Mouse (Mus musculus): ENCODE results near the gene Tars2. TPM values are rescaled to one million over a fixed set of nuclear protein-coding genes. Genes with fewer than 3 reads are reported as not detected.

The Tars2 gene
- total RNA-seq, 2 experiments from 2014 or later: 38.0 to 38.7 TPM

DNA sequence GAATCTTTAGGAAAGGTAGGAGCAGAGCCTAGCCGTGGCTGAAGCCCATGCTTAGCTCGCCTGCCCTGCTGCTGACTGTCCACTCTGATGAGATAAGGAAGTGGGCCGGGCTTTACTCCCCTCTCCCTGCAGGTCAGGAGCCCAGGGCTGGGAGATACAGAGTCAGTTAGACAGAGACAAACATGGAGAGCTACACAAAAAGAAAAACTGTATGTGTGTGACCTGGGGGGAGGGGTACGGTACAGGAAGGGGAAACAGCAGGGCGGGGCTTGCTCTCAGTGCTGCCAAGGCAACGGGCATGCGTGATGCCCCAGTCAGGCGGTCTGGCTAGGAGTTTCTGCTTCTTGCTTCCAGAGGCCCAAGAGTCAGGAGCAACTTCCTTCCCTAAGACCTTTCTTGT is 19.6 kb downstream of the Tars2 start:
- intact Hi-C loops (cut with DNase I): no loop called here
- peak in 1 of 2 experiments; percentile 85 for DNase-seq (ENCODE audit: extremely low spot score in 1 of 2, low spot score in 2 of 2)

DNA sequence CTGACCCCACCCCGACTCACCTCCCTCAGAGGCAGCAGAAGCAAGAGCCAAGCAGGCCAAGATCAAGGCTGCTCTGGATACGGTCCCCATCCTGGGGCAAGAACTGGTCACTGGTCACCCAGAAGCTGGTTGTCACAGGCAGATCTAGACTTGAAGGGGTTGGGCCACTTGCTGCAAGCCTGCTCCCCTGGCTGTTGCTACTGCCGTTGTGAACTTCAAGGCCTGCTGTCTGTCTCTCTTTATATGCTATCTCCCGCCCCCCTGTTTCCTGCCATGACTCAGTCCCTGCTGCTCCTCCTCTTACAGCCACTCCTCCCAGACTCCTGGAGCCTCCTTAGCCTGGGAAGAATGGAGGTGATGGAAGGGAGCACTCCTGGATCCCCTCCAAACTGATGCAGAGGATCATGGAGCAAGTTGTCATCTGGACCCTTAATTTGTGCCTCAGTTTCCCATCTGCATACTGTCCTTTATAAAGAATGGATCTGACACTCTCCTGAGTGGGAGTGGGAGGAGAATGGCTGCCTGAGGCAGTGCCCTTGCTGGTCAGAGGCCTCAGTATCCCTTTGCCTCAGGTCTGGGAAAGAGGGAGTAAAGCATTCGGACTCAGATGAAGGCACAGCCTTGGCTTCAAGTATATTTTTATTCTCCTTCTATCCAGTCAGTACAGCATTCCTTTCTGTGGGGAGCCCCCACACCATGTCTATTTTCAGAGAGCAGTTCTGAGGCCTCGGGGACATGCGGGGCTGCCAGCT is 20.5 kb downstream of the Tars2 start, which contains the start of gene Ecm1:
Gene Ecm1, minus strand, starts transcription at position 217 of the 752 bp plus-strand sequence.
- intact Hi-C loops (cut with DNase I): no loop called here
- DNase-seq (ENCODE audit: extremely low spot score in 1 of 2, low spot score in 2 of 2): peak in 1 of 2 experiments; percentile 68

DNA sequence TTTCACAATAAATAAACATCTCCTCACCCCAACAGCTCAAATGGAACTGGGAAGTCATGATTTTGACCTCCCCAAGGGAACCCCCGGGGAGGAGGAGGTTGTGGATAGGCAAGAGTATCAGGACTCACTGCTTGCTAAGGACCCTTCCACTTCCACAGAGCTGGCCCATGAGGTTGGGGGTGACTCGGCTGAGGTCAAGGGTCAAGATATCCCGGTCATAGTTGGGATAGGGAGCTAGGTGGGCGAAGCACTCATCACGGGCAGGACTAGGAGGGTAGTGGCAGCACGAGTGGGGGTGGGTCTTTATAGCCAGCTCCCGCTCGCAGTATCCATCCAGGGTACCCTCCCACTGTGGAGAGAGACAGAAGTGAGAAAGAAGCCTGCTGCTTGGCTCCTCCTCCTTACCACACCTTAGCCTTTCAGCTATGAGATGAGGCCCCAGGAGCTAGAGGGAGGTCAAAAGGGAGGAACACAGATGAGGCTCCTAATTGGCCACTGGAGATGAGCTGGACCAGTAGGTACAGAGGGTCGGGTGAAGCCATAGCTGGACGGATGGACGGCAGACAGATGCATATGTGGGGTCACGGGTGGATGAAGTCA is 24.8 kb downstream of the Tars2 start:
- intact Hi-C loops (cut with DNase I): no loop called here
- DNase-seq (ENCODE audit: extremely low spot score in 1 of 2, low spot score in 2 of 2): no peak

DNA sequence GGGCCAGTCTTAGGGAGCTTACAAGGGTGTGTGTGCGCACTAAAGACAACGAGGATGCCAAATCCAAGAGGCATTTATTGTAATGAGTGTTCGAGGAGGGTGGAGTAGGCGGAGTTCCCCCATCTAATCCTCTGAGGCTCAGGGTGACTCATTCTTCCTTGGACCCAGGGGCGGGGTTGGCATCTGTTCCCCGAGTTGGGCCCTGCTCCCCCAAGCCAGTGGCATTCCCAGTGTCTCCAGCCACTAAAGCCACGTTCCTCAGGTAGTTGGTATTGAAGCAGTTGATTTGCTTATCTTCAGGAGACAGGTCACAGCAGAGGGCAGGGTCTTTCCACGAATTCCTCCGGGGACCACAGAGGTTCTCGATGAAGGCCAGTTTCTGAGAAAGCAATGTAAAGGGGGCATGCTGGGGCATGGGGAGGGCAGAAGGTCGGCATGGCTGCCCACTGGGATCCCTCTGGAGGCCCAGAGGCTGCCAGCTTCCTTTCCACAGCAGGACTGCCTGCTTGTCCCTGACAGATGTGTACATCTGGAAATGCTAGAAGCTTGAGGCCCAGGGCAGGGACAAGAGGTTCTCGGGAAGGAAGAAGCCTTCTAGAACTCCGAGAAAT is 25.8 kb downstream of the Tars2 start:
- intact Hi-C loops (cut with DNase I): no loop called here
- DNase-seq (ENCODE audit: extremely low spot score in 1 of 2, low spot score in 2 of 2): no peak

DNA sequence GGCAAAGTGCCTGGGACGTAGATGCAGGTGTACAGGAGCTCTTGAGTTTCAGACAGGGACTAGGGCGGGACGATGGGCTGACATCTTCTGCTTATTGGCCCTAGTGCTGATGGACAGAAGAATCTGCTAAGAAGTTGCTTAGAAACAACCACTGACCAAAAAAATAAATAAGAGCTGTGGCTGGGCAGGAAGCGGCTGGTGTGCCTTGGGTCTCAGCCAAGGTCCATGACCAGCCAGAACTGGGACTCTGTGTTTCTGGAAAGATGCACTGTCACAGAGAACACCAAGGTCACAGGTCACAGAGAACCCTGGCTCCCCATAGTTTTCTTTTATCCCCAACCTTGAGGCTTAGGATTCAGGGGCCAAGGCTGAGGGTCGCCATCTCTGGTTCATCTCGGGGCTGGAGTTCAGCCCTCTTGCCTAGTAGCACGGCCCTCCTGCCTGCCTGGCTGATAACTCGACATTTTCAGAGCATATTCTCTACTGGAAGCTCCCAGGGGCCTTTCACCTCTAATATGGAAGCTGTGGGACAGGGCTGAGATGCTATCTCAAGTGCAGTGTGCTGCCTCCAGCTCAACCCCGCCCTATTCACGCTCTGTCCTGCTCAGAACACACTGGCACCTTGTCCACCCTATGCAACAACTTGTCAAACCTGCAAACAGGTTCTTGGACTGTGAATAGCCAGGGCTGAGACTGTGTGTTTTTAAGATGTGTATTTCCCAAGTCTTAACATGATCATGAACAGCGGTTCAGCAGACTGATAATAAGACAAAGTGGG is 27.1 kb downstream of the Tars2 start:
- peak in 1 of 2 experiments; percentile 71 for DNase-seq (ENCODE audit: extremely low spot score in 1 of 2, low spot score in 2 of 2)
- intact Hi-C loops (cut with DNase I): no loop called here

DNA sequence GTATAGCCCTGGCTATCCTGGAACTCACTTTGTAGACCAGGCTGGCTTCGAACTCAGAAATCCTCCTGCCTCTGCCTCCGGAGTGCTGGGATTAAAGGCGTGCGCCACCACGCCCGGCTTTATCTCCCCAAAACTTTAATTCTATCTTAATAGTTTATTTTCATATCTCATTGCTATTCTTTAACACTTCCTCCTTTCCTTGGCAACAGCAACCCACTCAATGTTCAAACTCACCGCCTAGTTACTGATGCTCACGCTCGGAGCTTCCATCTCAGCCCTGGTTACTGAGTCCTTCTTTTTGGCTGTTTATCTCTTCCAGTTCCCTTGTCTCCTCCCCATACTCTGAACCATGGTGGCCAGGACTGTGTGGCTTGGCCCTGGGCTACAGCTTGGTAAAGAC is 27.7 kb downstream of the Tars2 start:
- DNase-seq (ENCODE audit: extremely low spot score in 1 of 2, low spot score in 2 of 2): no peak

DNA sequence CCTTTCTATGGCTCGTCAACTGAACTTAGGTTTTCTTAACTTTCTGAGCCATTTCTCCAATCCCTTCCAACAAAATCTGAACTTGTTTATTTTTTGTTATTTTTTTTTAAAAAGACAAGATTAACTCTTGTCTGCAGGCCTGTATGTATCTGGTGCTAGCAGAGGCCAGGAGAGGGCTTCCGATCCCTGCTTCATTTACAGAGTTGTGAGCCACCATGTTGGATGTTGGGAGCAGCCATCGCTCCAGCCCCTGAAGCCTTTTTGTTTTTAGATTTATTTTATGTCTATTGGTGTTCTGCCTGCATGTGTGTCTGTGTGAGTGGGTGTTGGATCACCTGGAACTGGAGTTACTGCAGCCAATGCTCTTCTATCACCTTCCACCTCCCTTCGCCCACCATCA is 28.2 kb downstream of the Tars2 start:
- no peak for DNase-seq (ENCODE audit: extremely low spot score in 1 of 2, low spot score in 2 of 2)
- intact Hi-C loops (cut with DNase I): no loop called here

More for the DNA sequence above, 27.7 kb downstream of the Tars2 start:
- intact Hi-C loops (cut with DNase I): no loop called here

DNA sequence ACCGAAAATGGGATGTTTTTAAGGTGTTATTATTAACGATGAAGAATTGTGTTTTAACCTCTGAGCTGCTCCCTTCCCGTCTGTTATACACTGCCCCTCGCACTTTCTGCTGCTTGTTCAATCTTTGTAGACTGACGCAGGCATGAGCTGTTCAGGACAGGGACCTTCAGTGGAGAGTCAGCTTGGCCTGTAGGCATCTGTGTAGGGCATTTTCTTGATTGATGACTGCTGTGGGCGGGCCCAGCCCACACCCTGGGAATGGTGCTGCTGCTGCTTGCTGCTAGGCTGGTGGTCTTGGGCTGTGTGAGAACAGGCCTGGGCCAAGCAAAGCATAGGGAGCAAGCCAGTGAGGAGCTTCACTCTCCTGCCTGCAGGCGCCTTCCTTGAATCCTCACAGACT is 29.6 kb downstream of the Tars2 start:
- intact Hi-C loops (cut with DNase I): no loop called here
- DNase-seq (ENCODE audit: extremely low spot score in 1 of 2, low spot score in 2 of 2): no peak

DNA sequence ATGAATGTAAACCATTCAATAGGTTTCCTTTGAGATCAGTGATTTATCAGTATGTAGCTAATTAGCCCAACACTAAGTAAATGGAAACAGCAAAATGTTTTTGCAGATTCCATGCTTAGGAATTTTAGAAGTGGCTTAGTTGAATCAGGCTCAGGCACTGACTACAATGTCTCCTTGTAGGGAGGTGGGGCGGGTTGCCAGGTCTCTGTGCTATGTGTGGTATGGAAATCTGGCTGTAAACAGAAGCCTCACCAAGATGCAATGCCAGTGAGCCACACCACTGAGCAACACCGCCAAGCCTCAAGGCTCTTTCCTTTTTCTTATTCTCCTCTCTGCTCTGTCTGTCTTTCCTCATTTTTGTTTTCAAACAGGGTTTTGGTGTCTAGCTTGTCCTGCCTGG is 31.1 kb downstream of the Tars2 start:
- no peak for DNase-seq (ENCODE audit: extremely low spot score in 1 of 2, low spot score in 2 of 2)
- intact Hi-C loops (cut with DNase I): no loop called here

DNA sequence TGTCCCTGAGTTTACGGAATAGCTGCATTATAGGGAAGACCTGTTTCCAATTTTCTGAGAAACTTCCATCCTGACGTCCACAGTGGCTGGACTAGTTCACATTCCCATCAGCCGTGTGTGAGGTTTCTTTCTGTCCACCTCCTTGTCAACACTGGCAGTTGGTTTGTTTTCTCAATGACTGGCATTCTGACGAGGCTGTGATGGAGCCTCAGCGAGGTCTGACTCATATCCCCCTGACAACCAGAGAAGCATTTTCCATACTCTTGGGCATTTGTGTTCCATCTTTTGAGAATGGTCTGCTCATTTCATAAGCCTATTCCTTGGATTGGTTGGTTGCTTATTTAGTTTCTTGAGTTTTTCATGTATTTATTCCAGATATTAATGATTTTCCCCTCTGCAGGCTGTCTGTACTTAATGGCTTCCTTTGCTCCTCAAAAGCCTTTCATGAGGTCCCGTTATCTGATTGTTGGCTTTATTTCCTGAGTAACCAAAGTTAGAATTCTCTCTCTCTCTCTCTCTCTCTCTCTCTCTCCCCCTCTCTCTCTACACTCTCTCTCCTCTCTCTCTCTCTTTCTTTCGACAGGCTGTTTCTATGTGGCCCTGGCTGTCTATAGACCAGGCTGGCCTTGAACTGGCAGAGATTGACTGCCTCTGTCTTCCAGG is 33.2 kb downstream of the Tars2 start:
- intact Hi-C loops (cut with DNase I): no loop called here
- DNase-seq (ENCODE audit: extremely low spot score in 1 of 2, low spot score in 2 of 2): no peak

DNA sequence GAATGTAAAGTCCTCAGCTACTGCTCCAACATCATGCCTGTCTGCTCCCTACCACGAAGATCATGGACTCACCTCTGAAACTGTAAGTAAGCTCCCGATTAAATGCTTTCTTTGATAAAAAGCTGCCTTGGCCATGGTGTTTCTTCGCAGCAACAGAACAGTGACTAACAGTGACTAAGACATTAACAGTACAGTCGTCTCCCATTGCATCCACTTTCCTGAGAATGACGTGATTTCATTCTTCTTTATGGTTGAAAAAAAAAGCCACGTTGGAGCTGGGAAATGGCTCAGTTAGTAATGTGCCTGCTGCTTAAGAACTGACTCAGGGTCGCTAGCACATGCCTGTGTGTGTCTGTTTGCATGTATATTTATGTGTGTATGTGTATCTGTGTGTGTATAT is 34.1 kb downstream of the Tars2 start:
- no peak for DNase-seq (ENCODE audit: extremely low spot score in 1 of 2, low spot score in 2 of 2)
- intact Hi-C loops (cut with DNase I): no loop called here

DNA sequence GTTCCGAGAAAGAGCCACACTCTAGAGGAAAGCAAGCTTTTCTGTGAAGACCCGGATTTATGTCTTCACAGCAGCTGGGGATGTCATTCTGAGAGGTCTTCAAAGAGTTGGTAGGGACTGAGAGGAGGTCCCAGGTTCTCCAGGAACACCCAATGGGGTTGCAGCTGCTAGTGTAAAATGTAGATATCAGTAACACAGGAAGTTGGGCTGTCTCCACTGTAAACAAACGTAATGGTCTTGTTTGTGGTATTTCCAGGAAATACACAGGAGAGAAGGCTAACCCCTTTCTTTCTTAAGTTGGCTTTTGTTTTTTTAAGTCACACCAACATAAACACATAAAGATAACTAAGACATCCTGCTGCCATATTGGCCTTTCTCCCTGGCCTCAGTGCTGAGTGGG is 37.6 kb downstream of the Tars2 start:
- intact Hi-C loops (cut with DNase I): no loop called here
- DNase-seq (ENCODE audit: extremely low spot score in 1 of 2, low spot score in 2 of 2): no peak

DNA sequence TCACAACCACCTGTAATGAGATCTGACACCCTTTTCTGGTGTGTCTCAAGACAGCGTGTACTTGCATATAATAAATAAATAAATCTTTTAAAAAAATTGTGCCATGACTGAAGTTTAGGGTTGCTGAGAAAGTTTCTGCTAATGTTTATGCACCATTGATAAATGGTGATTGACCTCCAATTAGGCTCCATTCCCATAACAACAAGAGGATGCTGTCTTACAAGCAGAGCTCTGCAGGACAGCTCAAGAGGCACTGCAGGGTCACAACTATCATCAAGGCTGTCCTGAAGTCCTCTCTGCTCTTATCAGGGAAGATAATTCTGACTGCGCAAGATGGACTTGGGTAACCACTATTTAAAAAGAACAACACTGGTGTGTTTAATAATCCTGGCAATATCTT is 41.9 kb downstream of the Tars2 start:
- intact Hi-C loops (cut with DNase I): no loop called here
- DNase-seq (ENCODE audit: extremely low spot score in 1 of 2, low spot score in 2 of 2): no peak

DNA sequence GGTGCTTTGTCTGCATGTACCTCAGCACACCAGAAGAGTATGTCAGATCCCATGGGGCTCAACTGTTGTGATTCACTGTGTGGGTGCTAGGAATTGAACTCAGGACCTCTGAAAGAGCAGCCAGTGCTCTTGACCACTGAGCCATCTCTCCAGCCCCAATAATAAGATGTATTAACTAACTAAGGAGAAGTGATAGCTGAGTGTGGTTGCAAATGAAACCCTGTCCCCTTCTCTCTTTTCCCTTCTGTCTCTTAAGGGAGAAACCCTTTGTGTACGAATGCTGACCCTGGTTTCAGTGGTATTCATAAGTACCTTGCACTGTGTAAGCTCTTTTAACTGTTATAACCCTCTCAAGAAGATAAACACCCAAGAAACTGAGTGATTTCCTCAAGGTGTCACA is 43.9 kb downstream of the Tars2 start:
- DNase-seq (ENCODE audit: extremely low spot score in 1 of 2, low spot score in 2 of 2): no peak
- intact Hi-C loops (cut with DNase I): no loop called here

DNA sequence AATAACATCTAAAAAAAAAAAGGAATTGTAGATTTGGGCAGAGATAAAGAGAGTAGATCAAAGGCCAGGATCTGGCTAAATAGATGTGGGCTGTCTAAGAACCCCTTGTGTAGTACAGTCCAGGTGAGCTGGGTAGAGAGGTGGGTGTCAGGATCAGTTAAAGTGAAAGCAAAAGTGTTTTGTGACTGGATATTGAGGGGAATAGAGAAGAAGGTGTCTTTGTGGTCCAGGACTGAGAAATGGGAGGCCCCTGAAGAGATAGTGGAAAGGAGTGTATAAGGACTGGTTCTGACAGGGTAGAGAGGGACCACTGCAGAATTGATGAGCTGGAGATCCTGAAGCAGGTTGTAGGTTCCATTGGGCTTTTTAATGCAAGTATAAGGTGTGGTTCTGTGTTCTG is 50.0 kb downstream of the Tars2 start:
- DNase-seq (ENCODE audit: extremely low spot score in 1 of 2, low spot score in 2 of 2): no peak
- intact Hi-C loops (cut with DNase I): no loop called here

DNA sequence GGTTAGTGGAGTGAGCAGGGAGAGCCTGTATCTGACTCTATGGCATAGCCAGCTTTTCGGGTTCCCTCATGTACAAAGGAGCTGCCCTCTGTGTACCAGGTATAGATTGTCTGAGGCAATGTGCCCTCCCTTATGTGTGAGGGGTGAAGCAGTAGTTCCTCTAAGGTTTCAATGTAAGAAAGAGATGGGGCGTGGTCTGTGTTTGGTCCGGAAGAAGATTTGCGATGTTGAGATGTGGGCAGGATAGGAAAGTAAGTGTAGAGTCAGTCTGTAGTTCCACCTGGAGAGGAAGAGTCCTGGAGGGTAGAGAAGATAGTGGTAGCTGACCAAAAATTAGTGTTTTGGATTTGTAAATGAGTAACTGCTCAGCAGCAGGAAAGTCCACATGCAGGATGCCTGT is 51.0 kb downstream of the Tars2 start:
- intact Hi-C loops (cut with DNase I): no loop called here
- DNase-seq (ENCODE audit: extremely low spot score in 1 of 2, low spot score in 2 of 2): no peak

DNA sequence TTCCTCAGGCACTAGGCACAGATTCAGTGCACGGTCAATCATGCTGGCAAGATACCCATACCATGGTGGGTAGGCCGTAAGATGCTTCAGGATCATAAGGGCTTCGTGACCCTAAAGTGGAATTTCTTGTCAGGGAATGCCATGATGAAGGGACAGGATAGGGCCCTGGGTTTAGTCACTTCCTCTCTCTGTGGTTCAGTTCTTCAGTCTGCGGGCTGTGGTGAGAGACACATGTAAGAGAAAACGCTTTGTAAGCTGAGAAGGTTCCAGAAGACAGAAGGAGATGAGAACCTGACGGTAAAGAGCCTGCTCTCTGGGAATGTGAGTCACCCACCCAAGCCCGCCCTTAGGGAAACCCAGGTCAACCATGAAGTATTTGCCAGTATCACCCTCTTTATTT is 52.5 kb downstream of the Tars2 start:
- intact Hi-C loops (cut with DNase I): no loop called here
- no peak for DNase-seq (ENCODE audit: extremely low spot score in 1 of 2, low spot score in 2 of 2)

DNA sequence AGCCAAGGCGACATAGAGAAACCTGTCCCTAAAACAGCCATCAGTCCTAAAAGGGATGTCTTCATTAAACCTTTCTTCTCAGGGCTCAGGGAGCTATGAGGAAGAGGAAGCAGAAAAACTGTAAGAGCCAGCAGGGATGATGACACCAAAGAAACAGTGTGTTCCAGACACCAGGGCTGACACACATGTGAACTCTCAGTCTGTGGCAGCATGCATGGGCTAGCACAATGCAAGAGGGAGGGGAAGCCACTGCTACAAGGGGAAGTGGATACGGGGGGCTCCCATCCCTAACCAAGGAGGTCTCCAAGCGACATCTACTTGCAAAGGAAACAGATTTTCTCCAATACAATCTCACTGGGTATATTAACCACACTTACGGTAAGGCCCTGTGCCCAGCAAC is 53.7 kb downstream of the Tars2 start:
- DNase-seq (ENCODE audit: extremely low spot score in 1 of 2, low spot score in 2 of 2): no peak
- intact Hi-C loops (cut with DNase I): no loop called here

DNA sequence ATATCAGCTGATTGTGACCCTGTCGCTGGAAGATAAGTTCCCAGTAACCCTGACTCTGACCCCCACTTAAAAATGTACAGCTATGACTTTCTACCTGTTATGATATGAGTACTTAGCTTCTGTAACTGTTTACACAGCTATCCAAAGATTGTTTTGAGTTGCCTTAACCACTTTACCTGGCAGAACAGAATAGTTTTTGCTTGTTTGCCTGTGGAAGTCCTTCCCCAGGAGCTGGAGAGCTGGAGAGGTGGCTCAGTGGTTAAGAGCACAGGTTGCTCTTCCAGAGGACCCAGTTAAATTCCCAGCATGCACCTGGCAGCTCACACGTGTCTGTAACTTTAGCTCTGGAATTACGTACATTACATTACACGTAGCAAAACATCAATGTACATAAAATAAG is 55.4 kb downstream of the Tars2 start:
- intact Hi-C loops (cut with DNase I): no loop called here
- no peak for DNase-seq (ENCODE audit: extremely low spot score in 1 of 2, low spot score in 2 of 2)

Measured in left cerebral cortex, postnatal 10 days (tissue).